In genomic region chr8:45627246-45628241, GRCm38 (mm10) we compare ENCODE assay signal across 8 mouse cellular contexts.
A peak's percentile ranks its signal among the peaks of the same experiment; 100 is the strongest.
DNase-seq lines count a peak whose midpoint lies in the region; ATAC-seq and TF ChIP-seq lines count a peak whose summit lies in the region.

No protein-coding gene starts in this region.

- no peaks in the 10 kb centered on the region for H3K27me3 ChIP-seq in heart, embryonic 11.5 days (ENCODE audit: control insufficient read depth, insufficient read depth, low read length)
- H3K27me3 ChIP-seq in kidney, embryonic 16.5 days (ENCODE audit: insufficient read depth, low read length): no peaks in the 10 kb centered on the region
- no peaks in the 10 kb centered on the region for H3K27me3 ChIP-seq in limb, embryonic 15.5 days
- H3K27me3 ChIP-seq in myocyte (ENCODE audit: control insufficient read depth, insufficient read depth, insufficient read length): no peaks in the 10 kb centered on the region
- H3K27me3 ChIP-seq in stomach, postnatal 0 days (ENCODE audit: control insufficient read depth, insufficient read depth, low read length): no peaks in the 10 kb centered on the region

- peak; percentile 95 for DNase-seq in heart, adult 11 months
- DNase-seq in heart, postnatal 25 days (ENCODE audit: low spot score): no peak
- peak; percentile 92 for DNase-seq in embryo, embryonic 11 days
- peak; percentile 76 for DNase-seq in stomach, postnatal 0 days (ENCODE audit: low spot score)

- H3K36me3 ChIP-seq in heart, embryonic 11.5 days (ENCODE audit: control insufficient read depth, insufficient read depth, low read length): no peaks in the 10 kb centered on the region
- H3K36me3 ChIP-seq in kidney, embryonic 16.5 days (ENCODE audit: insufficient read depth, low read length): no peaks in the 10 kb centered on the region
- no peaks in the 10 kb centered on the region for H3K36me3 ChIP-seq in limb, embryonic 15.5 days
- no peaks in the 10 kb centered on the region for H3K36me3 ChIP-seq in myocyte (ENCODE audit: control insufficient read depth, insufficient read depth)
- no peaks in the 10 kb centered on the region for H3K36me3 ChIP-seq in stomach, postnatal 0 days (ENCODE audit: control insufficient read depth, insufficient read depth, low read length)

- no peaks in the 10 kb centered on the region for H3K9me3 ChIP-seq in heart, embryonic 11.5 days (replicated peaks; ENCODE audit: control insufficient read depth, low read length)
- H3K9me3 ChIP-seq in kidney, embryonic 16.5 days (ENCODE audit: low read length): no peaks in the 10 kb centered on the region
- no peaks in the 10 kb centered on the region for H3K9me3 ChIP-seq in limb, embryonic 15.5 days
- H3K9me3 ChIP-seq in stomach, postnatal 0 days (ENCODE audit: control insufficient read depth, low read length): no peaks in the 10 kb centered on the region

- 3% methylated on average over 28 of the region's 28 CpGs for WGBS in heart, embryonic 11.5 days (ENCODE audit: insufficient replicate concordance)
- WGBS in kidney, embryonic 16.5 days: under 1% methylated on average over 28 of the region's 28 CpGs
- WGBS in limb, embryonic 15.5 days: 2% methylated on average over 28 of the region's 28 CpGs
- WGBS in stomach, postnatal 0 days: 2% methylated on average over 28 of the region's 28 CpGs

- H3K27ac ChIP-seq in heart, embryonic 11.5 days (ENCODE audit: low read depth, low read length): peak overlapping the region; percentile 89
- H3K27ac ChIP-seq in kidney, embryonic 16.5 days (ENCODE audit: low read length): peak overlapping the region; percentile 97
- H3K27ac ChIP-seq in limb, embryonic 15.5 days: peak overlapping the region; percentile 89
- peak overlapping the region; percentile 77 for H3K27ac ChIP-seq in stomach, postnatal 0 days (replicated peaks)

- no peak for TF ChIP-seq CTCF in stomach, postnatal 0 days (IDR thresholded peaks at IDR 0.05; ENCODE audit: low read depth)

- H3K9ac ChIP-seq in heart, embryonic 11.5 days (ENCODE audit: low read depth, low read length): peak overlapping the region; percentile 82
- H3K9ac ChIP-seq in kidney, embryonic 16.5 days (replicated peaks; ENCODE audit: low read length): peak overlapping the region; percentile 87
- peak overlapping the region; percentile 51 for H3K9ac ChIP-seq in limb, embryonic 15.5 days
- peak overlapping the region; percentile 64 for H3K9ac ChIP-seq in stomach, postnatal 0 days (ENCODE audit: low read length)

- H3K4me1 ChIP-seq in heart, embryonic 11.5 days (ENCODE audit: control insufficient read depth, insufficient read depth, low read length): no peaks in the 10 kb centered on the region
- H3K4me1 ChIP-seq in kidney, embryonic 16.5 days (ENCODE audit: insufficient read depth, low read length): peaks cover 10% of the 10 kb centered on the region
- H3K4me1 ChIP-seq in limb, embryonic 15.5 days: no peaks in the 10 kb centered on the region
- no peaks in the 10 kb centered on the region for H3K4me1 ChIP-seq in stomach, postnatal 0 days (replicated peaks; ENCODE audit: control insufficient read depth, insufficient read depth)

- ATAC-seq in heart, embryonic 11.5 days (replicated peaks; ENCODE audit: insufficient number of reproducible peaks, low FRiP score, low TSS enrichment): peak; percentile 84
- ATAC-seq in kidney, embryonic 16.5 days (ENCODE audit: low FRiP score, low TSS enrichment): peak; percentile 95
- peak; percentile 80; the same call in 1 of the 2 replicates for ATAC-seq in limb, embryonic 15.5 days (ENCODE audit: insufficient number of reproducible peaks, low FRiP score, low TSS enrichment, low read depth)
- ATAC-seq in stomach, postnatal 0 days (ENCODE audit: low FRiP score, low TSS enrichment): peak; percentile 93

- no peak overlapping the region for H3ac ChIP-seq in myocyte (ENCODE audit: control insufficient read depth, insufficient read length)

- H3K4me3 ChIP-seq in heart, embryonic 11.5 days (ENCODE audit: low read depth, low read length): peak overlapping the region; percentile 79
- peak overlapping the region; percentile 80 for H3K4me3 ChIP-seq in kidney, embryonic 16.5 days (ENCODE audit: low read length)
- peak overlapping the region; percentile 56 for H3K4me3 ChIP-seq in limb, embryonic 15.5 days
- no peak overlapping the region for H3K4me3 ChIP-seq in myocyte
- H3K4me3 ChIP-seq in stomach, postnatal 0 days (ENCODE audit: low read depth, low read length): peak overlapping the region; percentile 62

- peak overlapping the region; percentile 82 for H3K4me2 ChIP-seq in heart, embryonic 11.5 days
- peak overlapping the region; percentile 87 for H3K4me2 ChIP-seq in kidney, embryonic 16.5 days (replicated peaks; ENCODE audit: low read depth, low read length)
- peak overlapping the region; percentile 87 for H3K4me2 ChIP-seq in limb, embryonic 15.5 days
- H3K4me2 ChIP-seq in myocyte (ENCODE audit: low read depth): peak overlapping the region; percentile 42
- peak overlapping the region; percentile 83 for H3K4me2 ChIP-seq in stomach, postnatal 0 days (replicated peaks; ENCODE audit: low read depth)

- no peaks in the 10 kb centered on the region for H3K79me2 ChIP-seq in myocyte (ENCODE audit: control insufficient read depth, insufficient read depth)

- no peak for TF ChIP-seq POLR2A in myocyte (IDR thresholded peaks at IDR 0.05; ENCODE audit: insufficient read length, low read depth)

- intact Hi-C loops in heart, postnatal 25 days (cut with DNase I): no loop called here

- no peak for TF ChIP-seq EP300 in stomach, postnatal 0 days (optimal IDR thresholded peaks at IDR 0.05)

TF ChIP-seq in myocyte, 11 proteins besides CTCF, POLR2A, EP300 and RAD21:
- TF ChIP-seq MYOG (IDR thresholded peaks at IDR 0.05; ENCODE audit: control insufficient read depth in 1 of 3, insufficient read depth in 1 of 3, insufficient read length in 2 of 3, low read depth in 2 of 3): no peak
- TF ChIP-seq MAX (IDR thresholded peaks at IDR 0.05; ENCODE audit: low read depth): no peak
- no peak for TF ChIP-seq SRF (IDR thresholded peaks at IDR 0.05; ENCODE audit: control insufficient read depth, insufficient read length, low read depth)
- no peak for TF ChIP-seq USF1 (IDR thresholded peaks at IDR 0.05; ENCODE audit: low read depth)
- no peak for TF ChIP-seq MYOD1 (IDR thresholded peaks at IDR 0.05; ENCODE audit: control insufficient read depth in 1 of 3, insufficient read length in 2 of 3, low read depth in 2 of 3)
- no peak for TF ChIP-seq POLR2AphosphoS2 (IDR thresholded peaks at IDR 0.05; ENCODE audit: insufficient read length, low read depth)
- no peak for TF ChIP-seq CEBPB (IDR thresholded peaks at IDR 0.05; ENCODE audit: insufficient read depth, poor library complexity, severe bottlenecking)
- no peak for TF ChIP-seq TCF12 (IDR thresholded peaks at IDR 0.05; ENCODE audit: insufficient read depth, poor library complexity, severe bottlenecking)
- TF ChIP-seq REST (IDR thresholded peaks at IDR 0.05; ENCODE audit: insufficient read depth, insufficient read length): no peak
